Mouse (Mus musculus) stomach, embryonic 16.5 days (tissue): Measurements from ENCODE around the gene Evpl. TPM values are rescaled to one million over a fixed set of nuclear protein-coding genes. Genes with fewer than 3 reads are reported as not detected.

ENCODE experiments used
- ATAC-seq: fragments of 200-750 bp; cut with Nextera tagmentation; 2 replicates; pipeline ENCODE4 v1.8.0; 2017; ENCODE audit warnings: moderate number of reproducible peaks, moderate TSS enrichment; ENCODE audit not compliant: insufficient read depth, low FRiP score
- H3K27ac ChIP-seq: fragments of 300-500 bp; sonication (generic); 2 replicates; pipeline ENCODE4 v1.5.1; 2014; ENCODE audit warnings: low read length
- H3K27me3 ChIP-seq: fragments of 300-500 bp; sonication (generic); 2 replicates; pipeline ENCODE4 v1.6.1; 2014; ENCODE audit warnings: low read length, control low read depth, mixed read lengths; ENCODE audit not compliant: control insufficient read depth, insufficient read depth
- H3K36me3 ChIP-seq: fragments of 300-500 bp; sonication (generic); 2 replicates; pipeline ENCODE4 v1.6.1; 2014; ENCODE audit warnings: low read length; ENCODE audit not compliant: control insufficient read depth, insufficient read depth
- H3K4me1 ChIP-seq: fragments of 300-500 bp; sonication (generic); 2 replicates; pipeline ENCODE4 v1.6.1; 2014; ENCODE audit warnings: low read length, control low read depth, mixed read lengths; ENCODE audit not compliant: control insufficient read depth, insufficient read depth
- H3K4me2 ChIP-seq: fragments of 300-500 bp; sonication (generic); 2 replicates; pipeline ENCODE4 v1.6.1; 2014; ENCODE audit warnings: low read depth, low read length, mixed read lengths
- H3K4me3 ChIP-seq: fragments of 300-500 bp; sonication (generic); replicated peaks from 2 replicates; pipeline ENCODE4 v1.5.1; 2014; ENCODE audit warnings: mild to moderate bottlenecking, low read length
- H3K9ac ChIP-seq: fragments of 300-500 bp; sonication (generic); 2 replicates; pipeline ENCODE4 v1.6.1; 2014; ENCODE audit warnings: low read length
- H3K9me3 ChIP-seq: fragments of 300-500 bp; sonication (generic); replicated peaks from 2 replicates; pipeline ENCODE4 v1.6.1; 2016; ENCODE audit warnings: low read length, control low read depth; ENCODE audit not compliant: control insufficient read depth
- WGBS: fragments of 180-500 bp; shearing (Covaris S2); extraction: QIAGEN DNeasy Blood & Tissue Kit; methylation state at CpG from one replicate; pipeline ENCODE4 v1.1.7; 2014; 5-methylcytosine and 5-hydroxymethylcytosine counted together
- polyA plus RNA-seq: library from polyadenylated mRNA; unstranded; fragments of >200 nt; fragmentation: Nextera tagmentation; extraction: Ambion mirVana; gene quantifications from 2 replicates; pipeline ENCODE4 v1.2.1, GENCODE M21; 2015

The Evpl gene
- polyA plus RNA-seq, 1 experiment from 2014 or later = 19.2 TPM

DNA sequence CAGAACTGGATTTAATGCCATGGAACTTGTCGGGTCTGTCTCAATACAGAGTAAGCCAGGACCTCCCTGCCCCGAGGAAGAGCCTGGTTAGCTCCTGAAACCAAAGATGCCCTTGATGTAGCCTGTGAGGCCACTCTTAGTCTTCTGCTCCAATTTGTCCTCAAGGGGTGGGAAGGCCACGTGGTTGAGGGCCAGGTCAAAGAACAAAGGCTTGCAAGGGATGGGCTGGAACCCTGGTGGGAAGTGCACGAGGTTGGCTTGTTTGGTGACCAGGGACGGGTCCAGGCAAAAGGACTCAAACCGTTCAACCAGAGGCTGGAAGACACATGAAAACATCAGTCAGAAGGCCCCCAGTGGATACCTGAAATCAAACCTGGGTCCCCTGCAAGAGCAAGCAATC lies 7.7 kb upstream of the Evpl start:
- H3K9ac ChIP-seq = no peak overlapping the region
- H3K4me1 ChIP-seq = no peaks in the 10 kb centered on the region
- H3K27ac ChIP-seq = no peak overlapping the region
- H3K27me3 ChIP-seq = no peaks in the 10 kb centered on the region
- no peaks in the 10 kb centered on the region for H3K9me3 ChIP-seq
- no peak for ATAC-seq
- no peak overlapping the region for H3K4me3 ChIP-seq
- H3K36me3 ChIP-seq = peaks cover 47% of the 10 kb centered on the region
- 67% methylated on average over 6 of the region's 6 CpGs for WGBS
- no peak overlapping the region for H3K4me2 ChIP-seq

GRCm38 (mm10) chr11:116244580-116244979 lies 6.7 kb upstream of the Evpl start:
- no peak overlapping the region for H3K4me3 ChIP-seq
- no peak for ATAC-seq
- H3K36me3 ChIP-seq = peaks cover 36% of the 10 kb centered on the region
- no peak overlapping the region for H3K27ac ChIP-seq
- 74% methylated on average over 8 of the region's 8 CpGs for WGBS
- no peaks in the 10 kb centered on the region for H3K4me1 ChIP-seq
- H3K27me3 ChIP-seq = no peaks in the 10 kb centered on the region
- H3K9me3 ChIP-seq = no peaks in the 10 kb centered on the region
- no peak overlapping the region for H3K9ac ChIP-seq
- no peak overlapping the region for H3K4me2 ChIP-seq

DNA sequence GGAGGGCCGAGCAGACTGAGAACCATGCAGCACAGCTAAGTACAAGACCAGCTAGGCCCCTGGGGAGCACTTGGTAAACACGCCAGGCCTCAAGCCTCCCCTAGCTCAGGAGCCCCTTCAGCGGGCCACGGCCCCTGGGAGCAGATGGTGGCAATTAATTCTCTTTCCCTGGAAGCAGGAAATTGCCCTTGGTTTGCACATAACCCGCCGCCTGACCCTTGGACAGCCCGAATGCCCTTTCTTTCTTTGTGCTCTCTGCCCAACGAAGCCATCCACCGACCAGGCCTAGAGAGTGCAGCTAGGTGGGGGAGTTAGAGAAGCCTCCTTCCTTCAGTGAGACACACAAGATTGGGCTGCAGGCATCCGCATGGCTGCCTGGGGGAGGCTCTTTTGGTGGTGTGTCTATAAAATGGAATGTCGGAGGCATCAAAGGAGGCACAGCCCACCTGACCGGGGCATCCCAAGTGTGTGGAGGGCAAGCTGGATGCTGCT lies 3.9 kb upstream of the Evpl start:
- H3K27ac ChIP-seq = no peak overlapping the region
- H3K9ac ChIP-seq = peak overlapping the region; percentile 47
- no peak overlapping the region for H3K4me2 ChIP-seq
- no peaks in the 10 kb centered on the region for H3K9me3 ChIP-seq
- H3K27me3 ChIP-seq = peaks cover 5% of the 10 kb centered on the region
- peaks cover 24% of the 10 kb centered on the region for H3K36me3 ChIP-seq
- ATAC-seq = no peak
- no peak overlapping the region for H3K4me3 ChIP-seq
- peaks cover 4% of the 10 kb centered on the region; the same call in 1 of the 2 replicates for H3K4me1 ChIP-seq
- 45% methylated on average over 12 of the region's 12 CpGs for WGBS

DNA sequence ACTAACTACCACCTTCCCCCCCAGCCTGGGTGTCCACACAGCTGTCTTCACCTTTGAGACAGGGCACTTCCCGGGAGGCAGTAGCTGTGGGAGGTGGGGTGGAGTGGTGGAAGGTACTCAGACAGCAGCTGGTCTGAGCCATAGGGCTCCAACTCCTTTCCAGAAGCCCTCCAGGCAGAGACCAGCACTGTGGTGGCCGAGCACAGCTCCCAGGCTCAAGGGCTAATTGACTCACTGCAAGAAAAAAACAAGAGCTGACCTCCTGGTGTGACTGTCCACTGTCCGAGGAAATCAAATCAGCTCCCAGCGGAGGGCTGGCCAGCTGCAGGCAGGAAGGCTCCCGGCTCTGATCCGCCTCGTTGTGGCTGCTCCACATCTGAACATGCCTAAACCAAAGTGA lies 1.9 kb upstream of the Evpl start:
- H3K4me2 ChIP-seq = no peak overlapping the region
- 54% methylated on average over 7 of the region's 7 CpGs for WGBS

GRCm38 (mm10) chr11:116234901-116235300 lies 3.0 kb downstream of the Evpl start:
- H3K4me3 ChIP-seq = no peak overlapping the region
- no peaks in the 10 kb centered on the region for H3K36me3 ChIP-seq
- H3K4me2 ChIP-seq = no peak overlapping the region
- 87% methylated on average over 8 of the region's 8 CpGs for WGBS
- H3K27me3 ChIP-seq = peaks cover 5% of the 10 kb centered on the region
- no peaks in the 10 kb centered on the region for H3K9me3 ChIP-seq
- H3K4me1 ChIP-seq = peaks cover 4% of the 10 kb centered on the region; the same call in 1 of the 2 replicates
- no peak overlapping the region for H3K27ac ChIP-seq
- ATAC-seq = no peak
- no peak overlapping the region for H3K9ac ChIP-seq

More for the DNA sequence above, 1.9 kb upstream of the Evpl start:
- H3K27ac ChIP-seq = no peak overlapping the region
- no peak overlapping the region for H3K4me3 ChIP-seq
- ATAC-seq = no peak
- H3K36me3 ChIP-seq = peaks cover 9% of the 10 kb centered on the region; the same call in 1 of the 2 replicates
- H3K4me1 ChIP-seq = peaks cover 4% of the 10 kb centered on the region; the same call in 1 of the 2 replicates
- no peaks in the 10 kb centered on the region for H3K9me3 ChIP-seq
- H3K27me3 ChIP-seq = peaks cover 5% of the 10 kb centered on the region
- H3K9ac ChIP-seq = no peak overlapping the region

GRCm38 (mm10) chr11:116232427-116232826 lies 5.5 kb downstream of the Evpl start:
- Histone ChIP-seq H3K36me3 (no peaks in the 10 kb centered on the region), H3K9me3 (no peaks in the 10 kb centered on the region), H3K4me2 (no peak overlapping the region), H3K27ac (no peak overlapping the region), H3K4me3 (no peak overlapping the region), H3K4me1 (peaks cover 10% of the 10 kb centered on the region), H3K9ac (peak overlapping the region; percentile 38; the same call in 1 of the 2 replicates), H3K27me3 (no peaks in the 10 kb centered on the region)
- no peak for ATAC-seq
- WGBS = 30% methylated on average over 17 of the region's 17 CpGs

DNA sequence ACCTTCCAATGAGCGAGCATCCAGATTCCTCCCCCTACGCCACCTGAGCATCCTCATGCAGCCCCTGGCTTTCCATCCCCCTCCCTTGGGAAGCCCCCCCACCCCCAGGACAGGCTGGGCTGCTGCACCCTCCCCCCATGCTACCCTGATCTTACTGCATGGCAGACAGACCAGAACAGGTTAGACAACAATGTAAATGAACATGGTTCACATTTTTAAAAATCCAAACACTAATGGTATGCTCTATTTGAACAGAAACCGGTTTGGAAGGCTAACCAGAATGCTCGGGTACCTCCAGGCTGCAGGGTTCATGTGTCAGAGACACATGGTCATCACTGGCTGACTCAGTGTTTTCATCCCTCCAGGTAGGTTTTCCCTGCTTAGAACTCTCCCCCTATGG lies 9.2 kb downstream of the Evpl start:
- ATAC-seq = no peak; the same call in 1 of the 2 replicates
- no peak overlapping the region for H3K9ac ChIP-seq
- H3K4me1 ChIP-seq = peaks cover 10% of the 10 kb centered on the region; the same call in 1 of the 2 replicates
- 56% methylated on average over 4 of the region's 4 CpGs for WGBS
- H3K27me3 ChIP-seq = 0 out of 2 replicates have a peak, but pooled peaks cover 3% of the 10 kb centered on the region
- no peaks in the 10 kb centered on the region; the same call in 1 of the 2 replicates for H3K36me3 ChIP-seq
- no peak overlapping the region for H3K4me3 ChIP-seq
- no peak overlapping the region for H3K4me2 ChIP-seq
- H3K9me3 ChIP-seq = no peaks in the 10 kb centered on the region
- H3K27ac ChIP-seq = peak overlapping the region; percentile 44

GRCm38 (mm10) chr11:116226414-116226813 lies 11.5 kb downstream of the Evpl start:
- H3K9me3 ChIP-seq = no peaks in the 10 kb centered on the region
- ATAC-seq = no peak
- WGBS = 2% methylated on average over 2 of the region's 2 CpGs
- H3K36me3 ChIP-seq = no peaks in the 10 kb centered on the region; the same call in 1 of the 2 replicates
- H3K27me3 ChIP-seq = peaks cover 11% of the 10 kb centered on the region
- H3K27ac ChIP-seq = no peak overlapping the region
- no peak overlapping the region for H3K4me3 ChIP-seq
- H3K9ac ChIP-seq = no peak overlapping the region
- H3K4me2 ChIP-seq = no peak overlapping the region
- peaks cover 10% of the 10 kb centered on the region for H3K4me1 ChIP-seq

- H3K4me1 ChIP-seq = peaks cover 19% of the 10 kb centered on the region
- H3K27ac ChIP-seq = no peak overlapping the region
- 28% methylated on average over 23 of the region's 23 CpGs for WGBS
- peaks cover 11% of the 10 kb centered on the region for H3K27me3 ChIP-seq
- no peaks in the 10 kb centered on the region; the same call in 1 of the 2 replicates for H3K36me3 ChIP-seq
- H3K9me3 ChIP-seq = no peaks in the 10 kb centered on the region
- peak overlapping the region; percentile 48 for H3K4me2 ChIP-seq
- peak overlapping the region; percentile 60 for H3K9ac ChIP-seq
- no peak for ATAC-seq
- H3K4me3 ChIP-seq = peak overlapping the region; percentile 40
These were observed 15.2 kb downstream of the Evpl start for GRCm38 (mm10) chr11:116222740-116223059.
